Mouse (Mus musculus) heart, postnatal 0 days (tissue): Measurements from ENCODE around the gene Dusp22. TPM values are rescaled to one million over a fixed set of nuclear protein-coding genes. Genes with fewer than 3 reads are reported as not detected.

Experiments used
- ATAC-seq: fragments of 200-750 bp; cut with Nextera tagmentation; 2 replicates; pipeline ENCODE4 v1.8.0; 2017; ENCODE audit warnings: low read depth, moderate number of reproducible peaks, moderate library complexity; ENCODE audit not compliant: insufficient read depth
- DNase-seq: peaks from one replicate; pipeline ENCODE4 v3.0.0-alpha.2; 2016; ENCODE audit warnings: low spot score
- H3K27ac ChIP-seq: fragments of 300-500 bp; sonication (generic); 2 replicates; pipeline ENCODE4 v1.5.1; 2014; ENCODE audit warnings: low read depth, mild to moderate bottlenecking
- H3K27me3 ChIP-seq: fragments of 300-500 bp; sonication (generic); 2 replicates; pipeline ENCODE4 v1.6.1; 2014; ENCODE audit warnings: low read length, mixed read lengths; ENCODE audit not compliant: control insufficient read depth, insufficient read depth
- H3K36me3 ChIP-seq: fragments of 300-500 bp; sonication (generic); replicated peaks from 2 replicates; pipeline ENCODE4 v1.6.1; 2014; ENCODE audit warnings: low read length, mixed read lengths; ENCODE audit not compliant: control insufficient read depth, insufficient read depth
- H3K4me1 ChIP-seq: fragments of 300-500 bp; sonication (generic); 2 replicates; pipeline ENCODE4 v1.6.1; 2014; ENCODE audit warnings: antibody characterized with exemption; ENCODE audit not compliant: control insufficient read depth, insufficient read depth
- H3K4me2 ChIP-seq: fragments of 300-500 bp; sonication (generic); 2 replicates; pipeline ENCODE4 v1.6.1; 2014; ENCODE audit warnings: low read depth, mild to moderate bottlenecking, low read length, moderate library complexity
- H3K4me3 ChIP-seq: fragments of 300-500 bp; sonication (generic); 2 replicates; pipeline ENCODE4 v1.5.1; 2014; ENCODE audit warnings: low read depth, low read length
- H3K9ac ChIP-seq: fragments of 300-500 bp; sonication (generic); replicated peaks from 2 replicates; pipeline ENCODE4 v1.6.1; 2014; ENCODE audit warnings: low read depth, low read length, mixed read lengths
- H3K9me3 ChIP-seq: fragments of 300-500 bp; sonication (generic); replicated peaks from 2 replicates; pipeline ENCODE4 v1.6.1; 2016; ENCODE audit warnings: low read length; ENCODE audit not compliant: control insufficient read depth
- CTCF ChIP-seq: IDR thresholded peaks from 2 replicates; pipeline ENCODE4 v1.5.1; 2016; ENCODE audit warnings: antibody characterized with exemption, control low read depth, low read depth
- EP300 ChIP-seq: IDR thresholded peaks from 2 replicates; pipeline ENCODE4 v1.6.1; 2016; ENCODE audit warnings: antibody characterized with exemption, low read depth
- WGBS: fragments of 180-500 bp; shearing (Covaris S2); extraction: QIAGEN DNeasy Blood & Tissue Kit; methylation state at CpG from one replicate; pipeline ENCODE4 v1.1.7; 2014; 5-methylcytosine and 5-hydroxymethylcytosine counted together
- polyA plus RNA-seq: library from polyadenylated mRNA; unstranded; fragments of >200 nt; fragmentation: Nextera tagmentation; extraction: Ambion mirVana; gene quantifications from 2 replicates; pipeline ENCODE4 v1.2.1, GENCODE M21; 2015
- total RNA-seq: library from RNA; depleted of rRNA; stranded (reverse); fragments of >200 nt; gene quantifications from 2 replicates; pipeline ENCODE4 v1.2.3, GENCODE M21; 2014; ENCODE audit warnings: low replicate concordance

The Dusp22 gene
- total and polyA plus RNA-seq, 2 experiments from 2014 or later: 7.5 to 15.4 TPM

GRCm38 (mm10) chr13:30632998-30633397, 26.8 kb upstream of the Dusp22 start:
- no peaks in the 10 kb centered on the region for H3K9me3 ChIP-seq
- no peak overlapping the region for H3K4me2 ChIP-seq
- H3K27ac ChIP-seq: no peak overlapping the region
- H3K36me3 ChIP-seq: no peaks in the 10 kb centered on the region
- ATAC-seq: no peak
- TF ChIP-seq CTCF: no peak
- no peak for TF ChIP-seq EP300
- H3K4me1 ChIP-seq: no peaks in the 10 kb centered on the region
- no peak for DNase-seq
- no peak overlapping the region for H3K4me3 ChIP-seq
- no peaks in the 10 kb centered on the region for H3K27me3 ChIP-seq
- H3K9ac ChIP-seq: no peak overlapping the region
- 49% methylated on average over 6 of the region's 6 CpGs for WGBS

- no peak for DNase-seq
- Histone ChIP-seq H3K4me3 (no peak overlapping the region), H3K9ac (no peak overlapping the region), H3K36me3 (no peaks in the 10 kb centered on the region), H3K9me3 (no peaks in the 10 kb centered on the region), H3K27ac (no peak overlapping the region), H3K4me2 (no peak overlapping the region), H3K4me1 (no peaks in the 10 kb centered on the region), H3K27me3 (no peaks in the 10 kb centered on the region)
- ATAC-seq: no peak
- TF ChIP-seq EP300 (no peak), CTCF (no peak)
- 64% methylated on average over 4 of the region's 4 CpGs for WGBS
These were observed 23.3 kb upstream of the Dusp22 start for GRCm38 (mm10) chr13:30636453-30636852.

- H3K4me2 ChIP-seq: no peak overlapping the region
- ATAC-seq (no peak), DNase-seq (no peak)
- no peak overlapping the region for H3K4me3 ChIP-seq
- TF ChIP-seq EP300: no peak
- no peak for TF ChIP-seq CTCF
- 73% methylated on average over 5 of the region's 5 CpGs for WGBS
- H3K27ac ChIP-seq: no peak overlapping the region
- H3K9ac ChIP-seq: no peak overlapping the region
- H3K4me1 ChIP-seq: no peaks in the 10 kb centered on the region
- no peaks in the 10 kb centered on the region for H3K36me3 ChIP-seq
- H3K9me3 ChIP-seq: no peaks in the 10 kb centered on the region
- no peaks in the 10 kb centered on the region for H3K27me3 ChIP-seq
These were observed 21.3 kb upstream of the Dusp22 start for GRCm38 (mm10) chr13:30638378-30639115.

- ATAC-seq: no peak
- H3K4me3 ChIP-seq: no peak overlapping the region
- no peak overlapping the region for H3K4me2 ChIP-seq
- no peak overlapping the region for H3K9ac ChIP-seq
- no peaks in the 10 kb centered on the region for H3K9me3 ChIP-seq
- whole genome bisulfite sequencing: 46% methylated on average over 4 of the region's 4 CpGs
- H3K27ac ChIP-seq: no peak overlapping the region
- DNase-seq: peak; percentile 39
- H3K36me3 ChIP-seq: no peaks in the 10 kb centered on the region
- H3K27me3 ChIP-seq: no peaks in the 10 kb centered on the region
- H3K4me1 ChIP-seq: no peaks in the 10 kb centered on the region
- TF ChIP-seq CTCF (no peak), EP300 (no peak)
These were observed 17.7 kb upstream of the Dusp22 start for GRCm38 (mm10) chr13:30642053-30642452.

GRCm38 (mm10) chr13:30648461-30648860, 11.3 kb upstream of the Dusp22 start:
- Histone ChIP-seq H3K4me2 (no peak overlapping the region), H3K27ac (no peak overlapping the region), H3K4me1 (no peaks in the 10 kb centered on the region), H3K9ac (no peak overlapping the region), H3K4me3 (no peak overlapping the region), H3K36me3 (no peaks in the 10 kb centered on the region), H3K27me3 (no peaks in the 10 kb centered on the region), H3K9me3 (no peaks in the 10 kb centered on the region)
- no peak for TF ChIP-seq CTCF
- TF ChIP-seq EP300: no peak
- ATAC-seq (no peak), DNase-seq (no peak)

GRCm38 (mm10) chr13:30649197-30649596, 10.6 kb upstream of the Dusp22 start:
- Histone ChIP-seq H3K27me3 (no peaks in the 10 kb centered on the region), H3K4me2 (no peak overlapping the region), H3K27ac (no peak overlapping the region), H3K36me3 (no peaks in the 10 kb centered on the region), H3K4me3 (no peak overlapping the region), H3K4me1 (no peaks in the 10 kb centered on the region), H3K9me3 (no peaks in the 10 kb centered on the region), H3K9ac (no peak overlapping the region)
- DNase-seq: no peak
- WGBS: 73% methylated on average over 5 of the region's 5 CpGs
- no peak for ATAC-seq
- TF ChIP-seq CTCF: no peak
- no peak for TF ChIP-seq EP300
